Mouse (Mus musculus) bone marrow macrophage, adult 2 months (primary cell): Measurements from ENCODE around the gene Slc39a8.

Experiments
- CTCF ChIP-seq: IDR thresholded peaks from 2 replicates; pipeline ENCODE4 v1.5.1; 2012; ENCODE audit warnings: low read depth, mild to moderate bottlenecking, low read length, moderate library complexity
- POLR2A ChIP-seq: IDR thresholded peaks from 2 replicates; pipeline ENCODE4 v1.6.1; 2012; ENCODE audit warnings: mild to moderate bottlenecking, low read depth, low read length, borderline replicate concordance

GRCm38 (mm10) chr3:135904881-135905280, 79.8 kb downstream of the Slc39a8 start:
- TF ChIP-seq CTCF (no peak), POLR2A (no peak)
